Mouse (Mus musculus) neural tube, embryonic 14.5 days (tissue): ENCODE results near the gene Krt15. TPM values are rescaled to one million over a fixed set of nuclear protein-coding genes. Genes with fewer than 3 reads are reported as not detected.

Experiments used
- ATAC-seq: fragments of 200-750 bp; cut with Nextera tagmentation; 2 replicates; pipeline ENCODE4 v1.8.0; 2017; ENCODE audit warnings: low read depth, mild to moderate bottlenecking, moderate TSS enrichment, moderate library complexity
- H3K27ac ChIP-seq: fragments of 300-500 bp; sonication (generic); 2 replicates; pipeline ENCODE4 v1.5.1; 2014; ENCODE audit warnings: low read depth, mild to moderate bottlenecking, control low read depth, low read length, moderate library complexity, mixed read lengths
- H3K27me3 ChIP-seq: fragments of 300-500 bp; sonication (generic); 2 replicates; pipeline ENCODE4 v1.6.1; 2014; ENCODE audit warnings: low read length; ENCODE audit not compliant: control insufficient read depth, insufficient read depth
- H3K36me3 ChIP-seq: fragments of 300-500 bp; sonication (generic); 2 replicates; pipeline ENCODE4 v1.6.1; 2014; ENCODE audit warnings: low read length, mixed read lengths; ENCODE audit not compliant: control insufficient read depth, insufficient read depth
- H3K4me1 ChIP-seq: fragments of 300-500 bp; sonication (generic); 2 replicates; pipeline ENCODE4 v1.6.1; 2014; ENCODE audit warnings: low read length; ENCODE audit not compliant: control insufficient read depth, insufficient read depth
- H3K4me2 ChIP-seq: fragments of 300-500 bp; sonication (generic); 2 replicates; pipeline ENCODE4 v1.6.1; 2014; ENCODE audit warnings: mild to moderate bottlenecking, low read depth, low read length, control low read depth
- H3K4me3 ChIP-seq: fragments of 300-500 bp; sonication (generic); 2 replicates; pipeline ENCODE4 v1.5.1; 2014; ENCODE audit warnings: low read depth, low read length, control low read depth, mixed read lengths
- H3K9ac ChIP-seq: fragments of 300-500 bp; sonication (generic); replicated peaks from 2 replicates; pipeline ENCODE4 v1.6.1; 2014; ENCODE audit warnings: low read depth, mild to moderate bottlenecking, control low read depth, low read length, mixed read lengths
- H3K9me3 ChIP-seq: fragments of 300-500 bp; sonication (generic); 2 replicates; pipeline ENCODE4 v1.6.1; 2016; ENCODE audit warnings: low read length; ENCODE audit not compliant: control insufficient read depth
- WGBS: fragments of 180-500 bp; shearing (Covaris S2); extraction: QIAGEN DNeasy Blood & Tissue Kit; methylation state at CpG from one replicate; pipeline ENCODE4 v1.1.7; 2014; 5-methylcytosine and 5-hydroxymethylcytosine counted together
- polyA plus RNA-seq: library from polyadenylated mRNA; unstranded; fragments of >200 nt; fragmentation: Nextera tagmentation; extraction: Ambion mirVana; gene quantifications from 2 replicates; pipeline ENCODE4 v1.2.1, GENCODE M21; 2014

The Krt15 gene
- polyA plus RNA-seq, 1 experiment from 2014 or later = not detected

- 45% methylated on average over 7 of the region's 7 CpGs for WGBS
- Histone ChIP-seq H3K4me1 (peaks cover 6% of the 10 kb centered on the region), H3K27me3 (no peaks in the 10 kb centered on the region), H3K4me3 (no peak overlapping the region), H3K4me2 (no peak overlapping the region), H3K9me3 (no peaks in the 10 kb centered on the region), H3K36me3 (no peaks in the 10 kb centered on the region), H3K9ac (no peak overlapping the region), H3K27ac (no peak overlapping the region)
- ATAC-seq = no peak
Observed at GRCm38 (mm10) chr11:100138809-100139208, 3.1 kb upstream of the Krt15 start.

DNA sequence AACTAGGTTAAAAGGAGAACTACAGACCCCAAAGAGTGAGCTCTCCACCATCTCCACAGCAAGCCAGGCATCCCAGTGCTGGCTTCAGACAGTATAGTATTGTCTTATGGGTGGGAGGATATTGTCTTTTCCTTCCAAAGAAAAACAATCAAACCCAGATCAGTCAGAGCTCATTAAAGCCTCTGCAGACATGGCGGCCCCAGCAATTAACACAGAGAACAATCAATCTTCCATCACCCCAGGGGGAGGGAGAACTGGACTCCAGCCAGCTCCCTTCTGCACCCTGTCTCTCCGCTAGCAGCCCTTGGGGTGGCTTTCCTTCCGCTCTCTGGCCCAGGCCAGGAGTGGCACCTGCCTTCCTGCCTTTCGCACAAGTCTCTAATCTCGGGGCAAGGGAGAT lies 2.0 kb upstream of the Krt15 start:
- no peaks in the 10 kb centered on the region for H3K36me3 ChIP-seq

GRCm38 (mm10) chr11:100136559-100136958 lies 831 bp upstream of the Krt15 start:
- WGBS = 40% methylated on average over 5 of the region's 5 CpGs
- ATAC-seq = no peak

More for the DNA sequence above, 2.0 kb upstream of the Krt15 start:
- Histone ChIP-seq H3K27me3 (no peaks in the 10 kb centered on the region), H3K4me2 (no peak overlapping the region), H3K4me3 (no peak overlapping the region), H3K27ac (no peak overlapping the region), H3K9me3 (no peaks in the 10 kb centered on the region), H3K4me1 (peaks cover 6% of the 10 kb centered on the region), H3K9ac (no peak overlapping the region)
- WGBS = 19% methylated on average over 5 of the region's 5 CpGs
- ATAC-seq = no peak

GRCm38 (mm10) chr11:100124901-100125300 lies 10.8 kb downstream of the Krt15 start:
- Histone ChIP-seq H3K4me1 (no peaks in the 10 kb centered on the region), H3K9ac (no peak overlapping the region), H3K36me3 (no peaks in the 10 kb centered on the region), H3K9me3 (no peaks in the 10 kb centered on the region), H3K4me2 (no peak overlapping the region), H3K27ac (no peak overlapping the region), H3K4me3 (no peak overlapping the region), H3K27me3 (no peaks in the 10 kb centered on the region)
- 76% methylated on average over 7 of the region's 7 CpGs for WGBS
- ATAC-seq = no peak

More at GRCm38 (mm10) chr11:100136559-100136958, 831 bp upstream of the Krt15 start:
- Histone ChIP-seq H3K9me3 (no peaks in the 10 kb centered on the region), H3K27me3 (no peaks in the 10 kb centered on the region), H3K9ac (no peak overlapping the region), H3K36me3 (no peaks in the 10 kb centered on the region), H3K4me2 (no peak overlapping the region), H3K27ac (no peak overlapping the region), H3K4me3 (no peak overlapping the region), H3K4me1 (peaks cover 6% of the 10 kb centered on the region)

- Histone ChIP-seq H3K9me3 (no peaks in the 10 kb centered on the region), H3K27me3 (no peaks in the 10 kb centered on the region), H3K36me3 (no peaks in the 10 kb centered on the region), H3K4me1 (no peaks in the 10 kb centered on the region), H3K4me3 (no peak within 1 kb of the TSS), H3K27ac (no peak within 1 kb of the TSS), H3K9ac (no peak within 1 kb of the TSS), H3K4me2 (no peak within 1 kb of the TSS)
- ATAC-seq = no peak
- WGBS = 81% methylated on average over 3 of the region's 3 CpGs
Observed at GRCm38 (mm10) chr11:100121466-100121865, 14.3 kb downstream of the Krt15 start, which contains the start of gene Krt13. Krt13 (minus strand) TSS chr11:100121566.

DNA sequence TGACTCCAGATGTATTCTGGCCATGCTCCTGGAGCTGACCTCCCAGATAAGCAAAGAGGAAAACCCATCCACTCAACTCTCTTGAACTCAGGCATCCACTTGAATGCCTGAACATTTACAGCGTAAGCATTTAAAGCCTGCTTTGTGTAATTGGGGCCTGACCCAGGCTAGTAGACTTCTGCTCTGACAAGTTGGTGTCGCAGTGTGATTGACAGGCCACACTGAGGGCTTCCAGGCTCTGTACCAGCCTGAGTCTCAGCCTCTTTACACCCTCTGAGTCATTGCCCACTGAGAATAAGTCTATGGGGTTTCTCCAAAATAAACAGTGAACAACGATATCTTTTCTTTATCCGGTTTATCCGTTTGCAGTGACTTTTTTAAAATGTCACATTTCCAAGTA lies 15.4 kb downstream of the Krt15 start:
- no peak overlapping the region for H3K27ac ChIP-seq
- no peak overlapping the region for H3K4me2 ChIP-seq
- no peak overlapping the region for H3K4me3 ChIP-seq
- no peaks in the 10 kb centered on the region for H3K36me3 ChIP-seq
- no peak overlapping the region for H3K9ac ChIP-seq
- no peaks in the 10 kb centered on the region for H3K27me3 ChIP-seq
- 88% methylated on average over 5 of the region's 5 CpGs for WGBS
- H3K9me3 ChIP-seq = no peaks in the 10 kb centered on the region
- no peak for ATAC-seq
- no peaks in the 10 kb centered on the region for H3K4me1 ChIP-seq

GRCm38 (mm10) chr11:100113742-100114029 lies 22.0 kb downstream of the Krt15 start:
- Histone ChIP-seq H3K36me3 (no peaks in the 10 kb centered on the region), H3K4me2 (no peak overlapping the region), H3K27ac (no peak overlapping the region), H3K27me3 (no peaks in the 10 kb centered on the region), H3K4me1 (no peaks in the 10 kb centered on the region), H3K9me3 (no peaks in the 10 kb centered on the region), H3K4me3 (no peak overlapping the region), H3K9ac (no peak overlapping the region)
- ATAC-seq = no peak
- 74% methylated on average over 2 of the region's 2 CpGs for WGBS

GRCm38 (mm10) chr11:100112935-100113741 lies 22.6 kb downstream of the Krt15 start:
- Histone ChIP-seq H3K27ac (no peak overlapping the region), H3K9ac (no peak overlapping the region), H3K4me2 (no peak overlapping the region), H3K36me3 (no peaks in the 10 kb centered on the region), H3K27me3 (no peaks in the 10 kb centered on the region), H3K4me3 (no peak overlapping the region), H3K9me3 (no peaks in the 10 kb centered on the region), H3K4me1 (no peaks in the 10 kb centered on the region)
- WGBS = 80% methylated on average over 11 of the region's 11 CpGs
- ATAC-seq = no peak

GRCm38 (mm10) chr11:100105576-100106122 lies 30.1 kb downstream of the Krt15 start, which contains the start of gene Krt36:
Krt36 (minus strand) TSS chr11:100105626.
- Histone ChIP-seq H3K9ac (no peak within 1 kb of the TSS), H3K36me3 (no peaks in the 10 kb centered on the region), H3K27me3 (no peaks in the 10 kb centered on the region), H3K4me1 (no peaks in the 10 kb centered on the region), H3K4me2 (no peak within 1 kb of the TSS), H3K27ac (no peak within 1 kb of the TSS), H3K4me3 (no peak within 1 kb of the TSS), H3K9me3 (no peaks in the 10 kb centered on the region)
- WGBS = 89% methylated on average over 6 of the region's 6 CpGs
- no peak for ATAC-seq
